Mouse (Mus musculus): ENCODE results near the gene Inip.

DNA sequence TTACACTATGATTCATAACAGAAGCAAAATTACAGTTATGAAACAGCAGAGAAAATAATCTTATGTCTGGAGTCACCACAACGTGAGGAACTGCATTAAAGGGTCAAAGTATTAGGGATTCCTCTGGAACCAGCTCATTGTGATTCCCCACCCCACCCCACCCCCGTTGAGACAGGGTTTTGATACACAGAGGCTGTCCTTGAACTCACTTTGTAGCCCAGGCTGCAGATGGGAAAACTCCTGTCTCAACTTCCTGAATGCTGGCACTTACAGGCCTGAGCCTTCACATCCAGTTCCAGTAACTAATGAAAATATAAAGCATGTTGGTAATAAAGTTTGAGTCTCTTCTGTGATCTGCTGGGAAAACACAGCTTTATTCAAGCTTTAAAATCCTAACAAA, 16.0 kb downstream of the Inip start:
- TF ChIP-seq NANOG (IDR thresholded peaks at IDR 0.05; ENCODE audit: borderline replicate concordance, low read length) (no peak), CTCF (conservative IDR thresholded peaks at IDR 0.05; ENCODE audit: low read length) (no peak)
